Mouse (Mus musculus) R1 (cell line): ENCODE data around the gene Rheb.
A peak's percentile ranks its signal among the peaks of the same experiment; 100 is the strongest.
"Not testable (repeated sequence)": the region's sequence is repeated elsewhere in the genome, so short reads cannot be mapped to it uniquely, and the experiment has no call there.

Source experiments
- DNase-seq: peaks from one replicate; pipeline ENCODE4 v3.0.0-alpha.2; 2018; ENCODE audit warnings: low read depth, low spot score

The Rheb gene

GRCm38 (mm10) chr5:24792961-24793360 lies 49.5 kb downstream of the Rheb start:
- DNase-seq = no peak

- DNase-seq = no peak
Measured at GRCm38 (mm10) chr5:24782957-24783356, 59.5 kb downstream of the Rheb start.

- DNase-seq = peak; percentile 77
Measured at GRCm38 (mm10) chr5:24781048-24781447, 61.4 kb downstream of the Rheb start.

GRCm38 (mm10) chr5:24779881-24780512 lies 62.4 kb downstream of the Rheb start:
- peak; percentile 50 for DNase-seq

GRCm38 (mm10) chr5:24779321-24779720 lies 63.1 kb downstream of the Rheb start:
- peak; percentile 2 for DNase-seq

- peak; percentile 1 for DNase-seq
Measured at GRCm38 (mm10) chr5:24778843-24779140, 63.6 kb downstream of the Rheb start.

GRCm38 (mm10) chr5:24778082-24778842 lies 64.2 kb downstream of the Rheb start:
- DNase-seq = peak; percentile 49

GRCm38 (mm10) chr5:24776681-24777080 lies 65.7 kb downstream of the Rheb start:
- peak; percentile 1 for DNase-seq

- not testable (repeated sequence) for DNase-seq
Measured at GRCm38 (mm10) chr5:24774549-24774948, 67.9 kb downstream of the Rheb start.

- no peak for DNase-seq
Measured at GRCm38 (mm10) chr5:24757816-24758215, 84.6 kb downstream of the Rheb start, which contains the start of gene Crygn. Gene Crygn (minus strand): TSS chr5:24758008.

GRCm38 (mm10) chr5:24756931-24757330 lies 85.5 kb downstream of the Rheb start:
- DNase-seq = peak; percentile 1
